Mouse (Mus musculus): Measurements from ENCODE around the gene Fgl2.

The Fgl2 gene

GRCm38 (mm10) chr5:21371920-21372319 lies 522 bp upstream of the Fgl2 start:
- H3K27me3 ChIP-seq (ENCODE audit: control insufficient read depth, insufficient read depth, low read length, poor library complexity, severe bottlenecking): no peaks in the 10 kb centered on the region

GRCm38 (mm10) chr5:21373180-21373518 lies 707 bp downstream of the Fgl2 start:
- H3K27me3 ChIP-seq (ENCODE audit: control insufficient read depth, insufficient read depth, low read length, poor library complexity, severe bottlenecking): no peaks in the 10 kb centered on the region
- no peaks in the 10 kb centered on the region for H3K36me3 ChIP-seq (ENCODE audit: control insufficient read depth, insufficient read depth, low read length, poor library complexity, severe bottlenecking)
- DNase-seq (ENCODE audit: low read depth, low spot score): no peak

More at GRCm38 (mm10) chr5:21371920-21372319, 522 bp upstream of the Fgl2 start:
- H3K36me3 ChIP-seq (ENCODE audit: control insufficient read depth, insufficient read depth, low read length, poor library complexity, severe bottlenecking): no peaks in the 10 kb centered on the region
- DNase-seq (ENCODE audit: low read depth, low spot score): no peak

- no peaks in the 10 kb centered on the region for H3K27me3 ChIP-seq (ENCODE audit: control insufficient read depth, insufficient read depth, low read length, poor library complexity, severe bottlenecking)
- DNase-seq (ENCODE audit: low read depth, low spot score): no peak
- no peaks in the 10 kb centered on the region for H3K36me3 ChIP-seq (ENCODE audit: control insufficient read depth, insufficient read depth, low read length, poor library complexity, severe bottlenecking)
Measured at GRCm38 (mm10) chr5:21376935-21377334, 4.5 kb downstream of the Fgl2 start.

- H3K36me3 ChIP-seq (ENCODE audit: control insufficient read depth, insufficient read depth, low read length, poor library complexity, severe bottlenecking): no peaks in the 10 kb centered on the region
- no peak for DNase-seq (ENCODE audit: low read depth, low spot score)
- H3K27me3 ChIP-seq (ENCODE audit: control insufficient read depth, insufficient read depth, low read length, poor library complexity, severe bottlenecking): no peaks in the 10 kb centered on the region
Measured at GRCm38 (mm10) chr5:21378397-21378796, 6.0 kb downstream of the Fgl2 start.

- no peaks in the 10 kb centered on the region for H3K27me3 ChIP-seq (ENCODE audit: control insufficient read depth, insufficient read depth, low read length, poor library complexity, severe bottlenecking)
- no peak for DNase-seq (ENCODE audit: low read depth, low spot score)
- no peaks in the 10 kb centered on the region for H3K36me3 ChIP-seq (ENCODE audit: control insufficient read depth, insufficient read depth, low read length, poor library complexity, severe bottlenecking)
Measured at GRCm38 (mm10) chr5:21381986-21382385, 9.5 kb downstream of the Fgl2 start.

- no peak for DNase-seq (ENCODE audit: low read depth, low spot score)
- no peaks in the 10 kb centered on the region for H3K27me3 ChIP-seq (ENCODE audit: control insufficient read depth, insufficient read depth, low read length, poor library complexity, severe bottlenecking)
- H3K36me3 ChIP-seq (ENCODE audit: control insufficient read depth, insufficient read depth, low read length, poor library complexity, severe bottlenecking): no peaks in the 10 kb centered on the region
Measured at GRCm38 (mm10) chr5:21382678-21383077, 10.2 kb downstream of the Fgl2 start.

- Histone ChIP-seq H3K27me3 (ENCODE audit: control insufficient read depth, insufficient read depth, low read length, poor library complexity, severe bottlenecking) (no peaks in the 10 kb centered on the region), H3K36me3 (ENCODE audit: control insufficient read depth, insufficient read depth, low read length, poor library complexity, severe bottlenecking) (no peaks in the 10 kb centered on the region)
- DNase-seq (ENCODE audit: low read depth, low spot score): no peak
Measured at GRCm38 (mm10) chr5:21383392-21384251, 11.2 kb downstream of the Fgl2 start.

GRCm38 (mm10) chr5:21384252-21384960 lies 12.0 kb downstream of the Fgl2 start:
- no peak for DNase-seq (ENCODE audit: low read depth, low spot score)
- H3K27me3 ChIP-seq (ENCODE audit: control insufficient read depth, insufficient read depth, low read length, poor library complexity, severe bottlenecking): no peaks in the 10 kb centered on the region
- no peaks in the 10 kb centered on the region for H3K36me3 ChIP-seq (ENCODE audit: control insufficient read depth, insufficient read depth, low read length, poor library complexity, severe bottlenecking)

- H3K27me3 ChIP-seq (ENCODE audit: control insufficient read depth, insufficient read depth, low read length, poor library complexity, severe bottlenecking): no peaks in the 10 kb centered on the region
- H3K36me3 ChIP-seq (ENCODE audit: control insufficient read depth, insufficient read depth, low read length, poor library complexity, severe bottlenecking): no peaks in the 10 kb centered on the region
- peak; percentile 48 for DNase-seq (ENCODE audit: low read depth, low spot score)
Measured at GRCm38 (mm10) chr5:21384976-21385375, 12.5 kb downstream of the Fgl2 start.

- peak; percentile 72 for DNase-seq (ENCODE audit: low read depth, low spot score)
Measured at GRCm38 (mm10) chr5:21386432-21386831, 14.0 kb downstream of the Fgl2 start.

GRCm38 (mm10) chr5:21387340-21387739 lies 14.9 kb downstream of the Fgl2 start:
- Histone ChIP-seq H3K36me3 (ENCODE audit: control insufficient read depth, insufficient read depth, low read length, poor library complexity, severe bottlenecking) (no peaks in the 10 kb centered on the region), H3K27me3 (ENCODE audit: control insufficient read depth, insufficient read depth, low read length, poor library complexity, severe bottlenecking) (no peaks in the 10 kb centered on the region)
- no peak for DNase-seq (ENCODE audit: low read depth, low spot score)

More at GRCm38 (mm10) chr5:21386432-21386831, 14.0 kb downstream of the Fgl2 start:
- Histone ChIP-seq H3K36me3 (ENCODE audit: control insufficient read depth, insufficient read depth, low read length, poor library complexity, severe bottlenecking) (no peaks in the 10 kb centered on the region), H3K27me3 (ENCODE audit: control insufficient read depth, insufficient read depth, low read length, poor library complexity, severe bottlenecking) (no peaks in the 10 kb centered on the region)

GRCm38 (mm10) chr5:21388855-21389254 lies 16.4 kb downstream of the Fgl2 start:
- H3K36me3 ChIP-seq (ENCODE audit: control insufficient read depth, insufficient read depth, low read length, poor library complexity, severe bottlenecking): no peaks in the 10 kb centered on the region
- DNase-seq (ENCODE audit: low read depth, low spot score): no peak
- no peaks in the 10 kb centered on the region for H3K27me3 ChIP-seq (ENCODE audit: control insufficient read depth, insufficient read depth, low read length, poor library complexity, severe bottlenecking)

GRCm38 (mm10) chr5:21391616-21392384 lies 19.4 kb downstream of the Fgl2 start:
- Histone ChIP-seq H3K36me3 (ENCODE audit: control insufficient read depth, insufficient read depth, low read length, poor library complexity, severe bottlenecking) (no peaks in the 10 kb centered on the region), H3K27me3 (ENCODE audit: control insufficient read depth, insufficient read depth, low read length, poor library complexity, severe bottlenecking) (no peaks in the 10 kb centered on the region)
- DNase-seq (ENCODE audit: low read depth, low spot score): no peak

GRCm38 (mm10) chr5:21394562-21394961 lies 22.1 kb downstream of the Fgl2 start:
- H3K27me3 ChIP-seq (ENCODE audit: control insufficient read depth, insufficient read depth, low read length, poor library complexity, severe bottlenecking): no peaks in the 10 kb centered on the region
- DNase-seq (ENCODE audit: low read depth, low spot score): no peak
- H3K36me3 ChIP-seq (ENCODE audit: control insufficient read depth, insufficient read depth, low read length, poor library complexity, severe bottlenecking): no peaks in the 10 kb centered on the region
